Mouse (Mus musculus) monocyte, adult 59 days (primary cell): Measurements from ENCODE around the gene 4930430A15Rik. TPM values are rescaled to one million over a fixed set of nuclear protein-coding genes. Genes with fewer than 3 reads are reported as not detected.

Experiments used
- total RNA-seq, 2 experiments: library from RNA; stranded (reverse); gene quantifications; one replicate each; pipeline ENCODE4 v1.2.4; 2023

The 4930430A15Rik gene
- total RNA-seq, result not detected

DNA sequence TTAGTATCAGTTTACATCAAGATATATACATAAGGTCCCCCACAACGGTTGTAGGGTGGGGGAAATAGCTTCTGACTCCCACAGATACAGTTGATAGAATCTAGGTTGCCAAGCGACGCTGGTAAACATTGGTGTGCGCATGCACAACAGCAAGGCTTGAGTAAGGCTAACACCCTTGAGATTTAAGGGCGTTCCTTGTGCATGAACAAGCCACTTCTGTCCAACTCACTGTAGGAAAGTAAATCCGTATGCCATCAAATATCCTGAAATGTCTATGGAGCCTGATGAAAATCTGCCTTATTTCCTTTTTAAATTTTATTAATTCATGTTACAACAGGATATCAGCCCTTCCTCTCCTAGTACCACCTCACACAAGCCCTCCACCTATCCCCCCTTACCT is at the start of gene 4930430A15Rik:
4930430A15Rik (minus strand) TSS at position 101 of the 400 bp plus-strand sequence.

DNA sequence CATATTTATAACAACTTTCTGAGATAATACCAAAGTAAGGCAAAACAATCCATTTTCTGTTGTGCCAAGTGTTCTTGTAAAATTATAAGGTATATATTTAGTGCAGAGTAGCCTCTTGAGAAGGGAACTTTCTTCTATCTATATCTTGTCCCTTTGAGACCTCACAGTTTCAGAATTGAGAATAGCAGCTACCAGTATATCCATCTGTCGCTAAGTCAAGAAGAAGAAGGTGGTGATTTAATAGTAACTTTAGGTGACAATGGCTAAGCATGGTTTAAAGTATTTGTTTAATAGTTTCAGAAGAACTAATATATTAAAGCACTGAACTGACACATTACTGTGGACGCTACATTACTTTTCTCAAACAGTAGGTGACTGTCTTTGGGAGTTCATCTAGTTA is 44.6 kb upstream of the 4930430A15Rik start, which contains the start of gene Olfr1277:
Olfr1277 (minus strand) TSS at position 101 of the 400 bp plus-strand sequence.

DNA sequence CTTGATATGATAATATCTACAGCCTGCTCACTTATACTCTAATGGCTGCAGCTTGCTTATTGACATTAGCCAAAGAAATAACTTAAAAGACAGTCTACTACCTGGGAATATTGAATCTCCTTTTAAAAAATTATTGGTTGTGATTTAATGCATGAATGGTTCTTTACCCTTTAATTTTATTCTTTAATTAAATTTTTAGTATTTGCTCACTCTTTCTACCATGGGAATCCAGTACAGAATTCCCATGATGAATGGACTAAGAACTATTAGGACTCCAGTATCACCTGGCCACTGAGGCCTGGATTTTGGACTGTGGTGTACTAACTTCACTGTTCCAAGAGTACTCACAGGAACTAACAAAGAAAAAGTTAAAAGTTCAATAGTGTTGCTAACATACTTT is 24.8 kb upstream of the 4930430A15Rik start, which contains the start of gene Olfr1276:
Olfr1276 (plus strand) TSS at position 301 of the 400 bp plus-strand sequence.

DNA sequence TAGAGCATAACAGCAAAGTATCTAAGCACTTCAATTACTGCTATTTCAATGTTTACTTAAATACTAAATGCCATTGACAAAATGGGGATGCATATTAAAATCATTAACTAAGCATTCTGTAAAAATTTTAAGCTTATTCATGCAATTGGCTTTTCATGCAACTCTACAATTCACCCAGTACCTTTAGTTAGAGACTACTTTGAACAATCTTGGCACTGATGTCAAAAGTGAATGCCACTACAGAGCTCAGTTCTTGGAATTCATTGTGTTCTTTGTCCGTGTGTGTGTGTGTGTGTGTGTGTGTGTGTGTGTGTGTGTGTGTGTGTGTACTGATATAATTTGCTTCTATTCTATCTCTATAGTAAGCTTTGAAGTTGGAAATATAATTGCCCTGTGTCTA is 5.8 kb upstream of the 4930430A15Rik start, which contains the start of gene Olfr1275:
Olfr1275 (minus strand) TSS at position 101 of the 400 bp plus-strand sequence.

DNA sequence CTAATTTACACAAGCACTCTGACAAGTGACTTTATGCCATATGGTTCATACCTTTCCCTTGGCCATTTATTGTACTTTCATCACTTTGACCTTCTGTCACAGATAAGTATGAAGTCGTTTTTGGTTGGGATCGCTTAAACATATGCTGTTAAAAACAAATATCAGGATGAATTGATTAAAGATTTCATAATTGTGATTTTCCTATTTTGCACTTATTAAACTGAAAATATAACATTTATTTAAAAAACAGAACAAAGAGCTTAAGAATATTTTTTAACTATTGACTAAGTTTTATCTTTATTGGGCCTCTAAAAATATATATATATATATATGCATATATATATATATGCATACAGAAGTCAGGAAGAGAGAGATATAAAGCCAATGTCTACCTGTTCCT is 76.6 kb downstream of the 4930430A15Rik start, which contains the start of gene Gm15130:
Gm15130 (minus strand) TSS at position 101 of the 400 bp plus-strand sequence.

Other genes starting within 250 kb of the 4930430A15Rik start
- gene Gm13941, start 123.6 kb downstream of the 4930430A15Rik start, total RNA-seq, result not detected
- not detected for gene Gm15130, start 76.7 kb downstream of the 4930430A15Rik start, total RNA-seq
- not detected for gene Olfr1275, start 5.7 kb upstream of the 4930430A15Rik start, total RNA-seq
- not detected for gene Olfr1276, start 24.9 kb upstream of the 4930430A15Rik start, total RNA-seq
- not detected for gene Olfr1277, start 44.5 kb upstream of the 4930430A15Rik start, total RNA-seq
- not detected for gene Olfr1278, start 60.5 kb upstream of the 4930430A15Rik start, total RNA-seq
- gene Olfr1279, start 71.0 kb upstream of the 4930430A15Rik start, total RNA-seq, result not detected
- not detected for gene Olfr1280, start 84.4 kb upstream of the 4930430A15Rik start, total RNA-seq
- gene Olfr1281, start 96.9 kb upstream of the 4930430A15Rik start, total RNA-seq, result not detected
- not detected for gene Olfr1282, start 106.5 kb upstream of the 4930430A15Rik start, total RNA-seq
- gene Olfr1283, start 137.2 kb upstream of the 4930430A15Rik start, total RNA-seq, result not detected
- not detected for gene Olfr1284, start 145.9 kb upstream of the 4930430A15Rik start, total RNA-seq
- not detected for gene Olfr1286, start 193.5 kb upstream of the 4930430A15Rik start, total RNA-seq
- gene Olfr1287, start 219.5 kb upstream of the 4930430A15Rik start, total RNA-seq, result not detected
- gene Olfr1288, start 244.5 kb upstream of the 4930430A15Rik start, total RNA-seq, result not detected